Mouse (Mus musculus): Measurements from ENCODE around the gene Rps6ka5. TPM values are rescaled to one million over a fixed set of nuclear protein-coding genes. Genes with fewer than 3 reads are reported as not detected.

The Rps6ka5 gene
- polyA plus RNA-seq, 1 experiment = 4.7 TPM

DNA sequence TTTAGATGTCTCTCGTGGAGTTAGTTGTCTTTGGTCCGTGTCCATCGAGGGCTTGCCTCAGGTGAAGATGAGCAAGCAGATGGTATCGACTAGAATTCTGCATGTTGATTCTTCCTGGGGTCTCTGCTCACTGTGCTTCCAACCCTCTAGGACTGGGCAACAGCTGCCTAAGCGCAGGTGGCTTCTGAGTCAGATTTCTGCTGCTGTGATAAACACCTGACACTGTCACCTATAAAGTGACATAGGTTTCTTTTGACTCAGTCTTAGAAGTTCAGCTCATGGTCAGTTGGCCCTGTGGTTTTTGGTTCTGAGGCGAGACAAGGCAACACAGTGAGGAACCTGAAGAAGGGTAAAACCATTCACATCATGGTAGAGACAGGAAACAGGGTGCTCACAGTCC lies 43.1 kb upstream of the Rps6ka5 start:
- 80% methylated on average over 6 of the region's 6 CpGs for WGBS
- Histone ChIP-seq H3K27ac (ENCODE audit: control insufficient read depth, insufficient read depth, low read length) (no peak overlapping the region), H3K36me3 (ENCODE audit: control insufficient read depth, insufficient read depth, low read length) (no peaks in the 10 kb centered on the region), H3K4me1 (replicated peaks; ENCODE audit: control insufficient read depth, insufficient read depth, low read length) (peaks cover 39% of the 10 kb centered on the region), H3K4me3 (ENCODE audit: control insufficient read depth, insufficient read depth, low read length) (no peak overlapping the region), H3K27me3 (ENCODE audit: control insufficient read depth, insufficient read depth, low read length) (no peaks in the 10 kb centered on the region)
- TF ChIP-seq CTCF (IDR thresholded peaks at IDR 0.05; ENCODE audit: borderline replicate concordance, control insufficient read depth, extremely low read depth, insufficient read depth, low read length, poor library complexity) = no peak
- no peak for TF ChIP-seq POLR2A (IDR thresholded peaks at IDR 0.05; ENCODE audit: control insufficient read depth, extremely low read depth, insufficient read depth, low read length, poor library complexity)
- DNase-seq = no peak

DNA sequence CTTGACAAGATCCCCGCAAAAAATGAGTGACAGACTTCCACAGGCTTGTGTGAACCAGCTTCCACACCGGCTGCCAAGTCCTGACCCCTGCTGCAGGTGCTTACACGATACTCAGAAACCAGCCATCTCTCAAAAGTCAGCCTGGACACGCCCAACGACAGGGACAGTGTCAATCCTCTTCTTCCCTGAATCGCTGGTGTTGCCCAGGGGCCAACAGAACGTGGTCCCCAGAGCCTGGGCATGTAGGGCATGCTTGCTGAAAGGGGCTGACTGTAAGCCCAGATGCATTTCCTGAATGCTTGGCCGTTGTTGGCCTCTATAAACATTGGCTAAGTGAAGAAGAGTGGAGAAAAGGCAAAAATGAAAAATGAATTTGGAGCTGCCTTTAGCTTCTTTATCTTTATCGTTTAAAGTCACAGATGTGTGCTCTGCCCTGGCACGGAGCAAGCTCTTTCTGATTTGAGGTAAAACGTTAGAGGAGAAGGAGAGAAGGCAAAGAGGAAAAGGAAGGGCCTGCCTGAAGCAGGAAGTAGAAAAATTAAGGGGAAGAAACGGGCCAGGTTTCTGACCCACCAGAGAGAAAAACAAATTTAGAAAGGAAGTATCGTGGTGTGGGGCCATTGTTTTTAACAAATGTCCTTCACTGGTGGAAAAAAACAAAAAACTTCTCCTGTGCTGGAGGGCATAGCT lies 37.7 kb upstream of the Rps6ka5 start:
- no peak for DNase-seq
- TF ChIP-seq POLR2A (IDR thresholded peaks at IDR 0.05; ENCODE audit: control insufficient read depth, extremely low read depth, insufficient read depth, low read length, poor library complexity) (no peak), CTCF (IDR thresholded peaks at IDR 0.05; ENCODE audit: borderline replicate concordance, control insufficient read depth, extremely low read depth, insufficient read depth, low read length, poor library complexity) (no peak)
- 14% methylated on average over 13 of the region's 13 CpGs for WGBS
- H3K27ac ChIP-seq (ENCODE audit: control insufficient read depth, insufficient read depth, low read length) = peak overlapping the region; percentile 56
- no peaks in the 10 kb centered on the region for H3K36me3 ChIP-seq (ENCODE audit: control insufficient read depth, insufficient read depth, low read length)
- peaks cover 21% of the 10 kb centered on the region for H3K4me1 ChIP-seq (replicated peaks; ENCODE audit: control insufficient read depth, insufficient read depth, low read length)
- no peaks in the 10 kb centered on the region for H3K27me3 ChIP-seq (ENCODE audit: control insufficient read depth, insufficient read depth, low read length)
- no peak overlapping the region for H3K4me3 ChIP-seq (ENCODE audit: control insufficient read depth, insufficient read depth, low read length)

DNA sequence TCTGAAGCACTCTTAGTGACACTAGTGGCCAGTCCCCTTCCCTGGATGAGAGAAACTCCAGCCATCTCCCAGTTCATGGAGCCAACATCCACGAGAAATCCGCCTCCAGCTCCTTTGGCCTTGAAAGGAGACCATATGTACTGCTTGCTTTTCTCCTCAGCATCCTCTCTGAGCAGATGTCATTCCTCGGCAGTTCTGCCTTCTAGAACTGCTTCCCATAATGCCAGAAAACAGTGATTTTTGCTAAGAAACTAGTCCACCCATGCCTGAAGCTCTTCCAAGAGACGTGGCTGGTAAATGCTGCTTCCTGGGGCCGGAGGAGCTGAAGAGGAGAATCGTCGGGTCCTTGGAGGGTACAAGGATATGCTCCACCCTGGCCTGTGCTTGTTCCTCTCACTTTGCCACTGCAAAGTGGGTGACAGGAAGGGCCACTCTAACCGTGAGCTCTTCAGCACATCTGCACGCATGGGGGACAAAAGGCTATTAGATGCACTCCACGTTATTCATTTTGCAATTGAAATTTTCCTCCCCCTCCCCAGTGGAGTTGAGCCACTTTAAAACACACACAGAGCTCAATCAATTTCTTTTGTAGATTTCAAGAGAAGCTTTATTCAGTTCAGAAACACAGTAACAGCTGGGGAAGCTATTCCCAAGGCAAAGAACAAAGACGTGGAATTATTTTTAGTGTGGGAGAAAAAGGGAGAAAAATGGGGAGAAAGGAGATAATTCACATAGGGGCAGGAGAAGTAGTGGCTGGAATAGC lies 36.1 kb upstream of the Rps6ka5 start:
- Histone ChIP-seq H3K4me1 (replicated peaks; ENCODE audit: control insufficient read depth, insufficient read depth, low read length) (peaks cover 21% of the 10 kb centered on the region), H3K4me3 (ENCODE audit: control insufficient read depth, insufficient read depth, low read length) (no peak overlapping the region), H3K36me3 (ENCODE audit: control insufficient read depth, insufficient read depth, low read length) (no peaks in the 10 kb centered on the region), H3K27me3 (ENCODE audit: control insufficient read depth, insufficient read depth, low read length) (no peaks in the 10 kb centered on the region), H3K27ac (ENCODE audit: control insufficient read depth, insufficient read depth, low read length) (no peak overlapping the region)
- TF ChIP-seq POLR2A (IDR thresholded peaks at IDR 0.05; ENCODE audit: control insufficient read depth, extremely low read depth, insufficient read depth, low read length, poor library complexity) = no peak
- TF ChIP-seq CTCF (IDR thresholded peaks at IDR 0.05; ENCODE audit: borderline replicate concordance, control insufficient read depth, extremely low read depth, insufficient read depth, low read length, poor library complexity) = no peak
- no peak for DNase-seq
- WGBS = 96% methylated on average over 11 of the region's 11 CpGs

DNA sequence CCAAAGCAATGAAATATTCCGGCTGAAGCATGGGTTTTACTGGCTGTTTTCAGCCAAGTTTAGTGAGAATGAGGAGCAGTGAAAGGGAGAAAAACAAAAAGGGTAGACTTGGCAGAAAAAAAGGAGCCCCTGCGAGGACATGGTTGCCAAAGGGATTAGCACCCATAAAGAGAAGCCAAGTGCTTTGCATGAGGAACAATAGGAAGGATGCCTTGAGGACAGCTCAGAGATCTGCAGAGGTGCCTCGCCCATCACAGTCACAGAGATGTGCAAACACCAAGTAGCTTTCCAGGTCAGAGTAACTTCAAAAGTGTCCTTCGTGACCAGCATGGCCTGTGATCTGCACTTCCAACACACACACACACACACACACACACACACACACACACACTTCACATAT lies 30.6 kb upstream of the Rps6ka5 start:
- no peak for DNase-seq
- Histone ChIP-seq H3K4me1 (replicated peaks; ENCODE audit: control insufficient read depth, insufficient read depth, low read length) (peaks cover 9% of the 10 kb centered on the region), H3K27ac (ENCODE audit: control insufficient read depth, insufficient read depth, low read length) (no peak overlapping the region), H3K4me3 (ENCODE audit: control insufficient read depth, insufficient read depth, low read length) (no peak overlapping the region), H3K27me3 (ENCODE audit: control insufficient read depth, insufficient read depth, low read length) (no peaks in the 10 kb centered on the region), H3K36me3 (ENCODE audit: control insufficient read depth, insufficient read depth, low read length) (no peaks in the 10 kb centered on the region)
- WGBS = 98% methylated on average over 4 of the region's 4 CpGs
- TF ChIP-seq CTCF (IDR thresholded peaks at IDR 0.05; ENCODE audit: borderline replicate concordance, control insufficient read depth, extremely low read depth, insufficient read depth, low read length, poor library complexity) (no peak), POLR2A (IDR thresholded peaks at IDR 0.05; ENCODE audit: control insufficient read depth, extremely low read depth, insufficient read depth, low read length, poor library complexity) (no peak)

DNA sequence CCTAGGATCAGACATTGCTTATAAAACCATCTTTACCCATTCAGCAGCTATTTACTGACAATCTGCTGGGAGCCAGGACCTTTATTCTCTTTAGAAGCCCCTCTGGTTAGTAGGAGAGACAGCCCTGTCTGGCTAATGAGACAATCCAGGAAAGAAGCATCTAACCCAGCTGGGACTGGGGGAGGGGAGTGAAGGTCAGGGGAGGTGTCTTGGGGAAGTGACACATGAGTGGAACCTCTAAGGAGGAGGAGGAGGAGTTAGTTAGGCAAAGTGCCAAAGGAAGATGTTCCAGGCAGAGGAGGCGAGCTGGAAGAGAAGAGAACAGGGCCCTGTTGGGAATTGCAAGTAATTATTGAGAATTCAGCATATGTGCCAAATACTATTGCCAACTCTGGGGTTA lies 26.9 kb upstream of the Rps6ka5 start:
- peaks cover 11% of the 10 kb centered on the region for H3K4me1 ChIP-seq (replicated peaks; ENCODE audit: control insufficient read depth, insufficient read depth, low read length)
- no peaks in the 10 kb centered on the region for H3K27me3 ChIP-seq (ENCODE audit: control insufficient read depth, insufficient read depth, low read length)
- no peak for DNase-seq
- TF ChIP-seq POLR2A (IDR thresholded peaks at IDR 0.05; ENCODE audit: control insufficient read depth, extremely low read depth, insufficient read depth, low read length, poor library complexity) (no peak), CTCF (IDR thresholded peaks at IDR 0.05; ENCODE audit: borderline replicate concordance, control insufficient read depth, extremely low read depth, insufficient read depth, low read length, poor library complexity) (no peak)
- H3K27ac ChIP-seq (ENCODE audit: control insufficient read depth, insufficient read depth, low read length) = no peak overlapping the region
- H3K36me3 ChIP-seq (ENCODE audit: control insufficient read depth, insufficient read depth, low read length) = no peaks in the 10 kb centered on the region
- WGBS = 81% methylated on average over 1 of the region's 1 CpGs
- H3K4me3 ChIP-seq (ENCODE audit: control insufficient read depth, insufficient read depth, low read length) = no peak overlapping the region

DNA sequence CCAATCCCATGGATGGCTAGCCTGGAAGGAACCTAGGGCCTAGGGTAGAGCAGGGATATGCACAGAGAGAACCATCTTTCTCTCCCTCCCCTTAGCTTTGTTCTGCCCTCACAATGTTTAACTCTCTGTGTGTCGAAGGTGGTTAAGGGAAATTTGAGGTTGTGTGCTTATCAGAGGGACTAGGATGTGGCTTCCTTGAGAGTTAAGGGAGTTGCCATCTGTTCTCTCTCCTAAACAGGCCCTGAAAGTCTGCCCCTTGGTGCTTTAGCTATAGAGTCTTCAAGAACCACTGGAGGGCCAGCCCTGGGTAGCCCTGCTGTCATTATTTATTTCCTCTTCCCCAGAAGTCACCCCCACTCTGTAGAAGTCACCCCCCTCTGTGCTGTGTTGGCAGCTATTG lies 26.2 kb upstream of the Rps6ka5 start:
- no peak for TF ChIP-seq POLR2A (IDR thresholded peaks at IDR 0.05; ENCODE audit: control insufficient read depth, extremely low read depth, insufficient read depth, low read length, poor library complexity)
- TF ChIP-seq CTCF (IDR thresholded peaks at IDR 0.05; ENCODE audit: borderline replicate concordance, control insufficient read depth, extremely low read depth, insufficient read depth, low read length, poor library complexity) = no peak
- no peak overlapping the region for H3K27ac ChIP-seq (ENCODE audit: control insufficient read depth, insufficient read depth, low read length)
- no peaks in the 10 kb centered on the region for H3K27me3 ChIP-seq (ENCODE audit: control insufficient read depth, insufficient read depth, low read length)
- no peaks in the 10 kb centered on the region for H3K36me3 ChIP-seq (ENCODE audit: control insufficient read depth, insufficient read depth, low read length)
- H3K4me1 ChIP-seq (replicated peaks; ENCODE audit: control insufficient read depth, insufficient read depth, low read length) = peaks cover 11% of the 10 kb centered on the region
- no peak overlapping the region for H3K4me3 ChIP-seq (ENCODE audit: control insufficient read depth, insufficient read depth, low read length)
- no peak for DNase-seq
- WGBS = 0% methylated on average over 1 of the region's 1 CpGs
